Mouse (Mus musculus) kidney, embryonic 16.5 days (tissue): ENCODE measurements around the gene Actbl2. TPM values are rescaled to one million over a fixed set of nuclear protein-coding genes. Genes with fewer than 3 reads are reported as not detected.

Source experiments
- ATAC-seq: fragments of 200-750 bp; cut with Nextera tagmentation; 2 replicates; pipeline ENCODE4 v1.8.0; 2017; ENCODE audit warnings: moderate TSS enrichment; ENCODE audit not compliant: low FRiP score, low TSS enrichment
- H3K27ac ChIP-seq: fragments of 300-500 bp; sonication (generic); 2 replicates; pipeline ENCODE4 v1.5.1; 2014; ENCODE audit warnings: low read length
- H3K27me3 ChIP-seq: fragments of 300-500 bp; sonication (generic); 2 replicates; pipeline ENCODE4 v1.6.1; 2014; ENCODE audit warnings: low read length, control low read depth, mixed read lengths; ENCODE audit not compliant: insufficient read depth
- H3K36me3 ChIP-seq: fragments of 300-500 bp; sonication (generic); 2 replicates; pipeline ENCODE4 v1.6.1; 2014; ENCODE audit warnings: low read length, control low read depth, mixed read lengths; ENCODE audit not compliant: insufficient read depth
- H3K4me1 ChIP-seq: fragments of 300-500 bp; sonication (generic); 2 replicates; pipeline ENCODE4 v1.6.1; 2014; ENCODE audit warnings: low read length, control low read depth, mixed read lengths; ENCODE audit not compliant: insufficient read depth
- H3K4me2 ChIP-seq: fragments of 300-500 bp; sonication (generic); replicated peaks from 2 replicates; pipeline ENCODE4 v1.6.1; 2014; ENCODE audit warnings: low read depth, low read length
- H3K4me3 ChIP-seq: fragments of 300-500 bp; sonication (generic); 2 replicates; pipeline ENCODE4 v1.5.1; 2014; ENCODE audit warnings: mild to moderate bottlenecking, low read length
- H3K9ac ChIP-seq: fragments of 300-500 bp; sonication (generic); replicated peaks from 2 replicates; pipeline ENCODE4 v1.6.1; 2014; ENCODE audit warnings: low read length
- H3K9me3 ChIP-seq: fragments of 300-500 bp; sonication (generic); 2 replicates; pipeline ENCODE4 v1.6.1; 2016; ENCODE audit warnings: low read length, control low read depth
- WGBS: fragments of 180-500 bp; shearing (Covaris S2); extraction: QIAGEN DNeasy Blood & Tissue Kit; methylation state at CpG from one replicate; pipeline ENCODE4 v1.1.7; 2014; 5-methylcytosine and 5-hydroxymethylcytosine counted together
- polyA plus RNA-seq: library from polyadenylated mRNA; unstranded; fragments of >200 nt; fragmentation: Nextera tagmentation; extraction: Ambion mirVana; gene quantifications from 2 replicates; pipeline ENCODE4 v1.2.1, GENCODE M21; 2015

Actbl2 gene
- polyA plus RNA-seq, 1 experiment from 2014 or later = not detected

- no peak overlapping the region for H3K27ac ChIP-seq
- peaks cover 7% of the 10 kb centered on the region; the same call in 1 of the 2 replicates for H3K9me3 ChIP-seq
- WGBS = 35% methylated on average over 3 of the region's 3 CpGs
- peak; percentile 61 for ATAC-seq
- no peaks in the 10 kb centered on the region for H3K27me3 ChIP-seq
- H3K4me1 ChIP-seq = peaks cover 8% of the 10 kb centered on the region; the same call in 1 of the 2 replicates
- H3K9ac ChIP-seq = no peak overlapping the region
- H3K4me2 ChIP-seq = no peak overlapping the region
- H3K4me3 ChIP-seq = no peak overlapping the region
- H3K36me3 ChIP-seq = no peaks in the 10 kb centered on the region
Observed at GRCm38 (mm10) chr13:111237865-111238465, 16.8 kb upstream of the Actbl2 start.

- Histone ChIP-seq H3K36me3 (no peaks in the 10 kb centered on the region), H3K9me3 (no peaks in the 10 kb centered on the region), H3K27me3 (no peaks in the 10 kb centered on the region), H3K27ac (no peak overlapping the region), H3K4me1 (no peaks in the 10 kb centered on the region), H3K9ac (no peak overlapping the region), H3K4me2 (no peak overlapping the region), H3K4me3 (no peak overlapping the region)
- WGBS = 85% methylated on average over 5 of the region's 5 CpGs
- ATAC-seq = no peak
Observed at GRCm38 (mm10) chr13:111251106-111251505, 3.7 kb upstream of the Actbl2 start.

GRCm38 (mm10) chr13:111251795-111252194 lies 3.0 kb upstream of the Actbl2 start:
- no peak overlapping the region for H3K9ac ChIP-seq
- no peak for ATAC-seq
- H3K4me1 ChIP-seq = no peaks in the 10 kb centered on the region
- H3K4me3 ChIP-seq = no peak overlapping the region
- no peak overlapping the region for H3K4me2 ChIP-seq
- H3K9me3 ChIP-seq = no peaks in the 10 kb centered on the region
- H3K27me3 ChIP-seq = no peaks in the 10 kb centered on the region
- H3K36me3 ChIP-seq = no peaks in the 10 kb centered on the region
- H3K27ac ChIP-seq = no peak overlapping the region
- WGBS = 78% methylated on average over 5 of the region's 5 CpGs

- H3K27me3 ChIP-seq = no peaks in the 10 kb centered on the region
Observed at GRCm38 (mm10) chr13:111258016-111258415, 3.2 kb downstream of the Actbl2 start.

GRCm38 (mm10) chr13:111258424-111259092 lies 3.7 kb downstream of the Actbl2 start:
- no peak overlapping the region for H3K4me2 ChIP-seq
- no peak overlapping the region for H3K4me3 ChIP-seq
- no peaks in the 10 kb centered on the region for H3K27me3 ChIP-seq
- no peaks in the 10 kb centered on the region for H3K4me1 ChIP-seq
- no peaks in the 10 kb centered on the region for H3K9me3 ChIP-seq
- no peak for ATAC-seq
- 85% methylated on average over 11 of the region's 11 CpGs for WGBS
- no peaks in the 10 kb centered on the region for H3K36me3 ChIP-seq
- no peak overlapping the region for H3K27ac ChIP-seq
- H3K9ac ChIP-seq = no peak overlapping the region

More at GRCm38 (mm10) chr13:111258016-111258415, 3.2 kb downstream of the Actbl2 start:
- no peak overlapping the region for H3K9ac ChIP-seq
- ATAC-seq = no peak
- 76% methylated on average over 4 of the region's 4 CpGs for WGBS
- no peaks in the 10 kb centered on the region for H3K36me3 ChIP-seq
- no peaks in the 10 kb centered on the region for H3K9me3 ChIP-seq
- no peaks in the 10 kb centered on the region for H3K4me1 ChIP-seq
- H3K4me3 ChIP-seq = no peak overlapping the region
- no peak overlapping the region for H3K4me2 ChIP-seq
- H3K27ac ChIP-seq = no peak overlapping the region

- no peaks in the 10 kb centered on the region for H3K4me1 ChIP-seq
- ATAC-seq = no peak
- H3K36me3 ChIP-seq = no peaks in the 10 kb centered on the region
- no peak overlapping the region for H3K27ac ChIP-seq
- no peak overlapping the region for H3K9ac ChIP-seq
- no peak overlapping the region for H3K4me3 ChIP-seq
- H3K27me3 ChIP-seq = no peaks in the 10 kb centered on the region
- no peak overlapping the region for H3K4me2 ChIP-seq
- 68% methylated on average over 6 of the region's 6 CpGs for WGBS
- H3K9me3 ChIP-seq = no peaks in the 10 kb centered on the region
Observed at GRCm38 (mm10) chr13:111259093-111259491, 4.3 kb downstream of the Actbl2 start.

- Histone ChIP-seq H3K27me3 (no peaks in the 10 kb centered on the region), H3K36me3 (no peaks in the 10 kb centered on the region), H3K9me3 (no peaks in the 10 kb centered on the region), H3K4me3 (no peak overlapping the region), H3K9ac (no peak overlapping the region), H3K27ac (no peak overlapping the region), H3K4me1 (no peaks in the 10 kb centered on the region), H3K4me2 (no peak overlapping the region)
- no peak for ATAC-seq
- whole genome bisulfite sequencing = 81% methylated on average over 7 of the region's 7 CpGs
Observed at GRCm38 (mm10) chr13:111259711-111260110, 4.9 kb downstream of the Actbl2 start.

- H3K9ac ChIP-seq = no peak overlapping the region
- no peak overlapping the region for H3K4me2 ChIP-seq
- H3K27me3 ChIP-seq = no peaks in the 10 kb centered on the region
- H3K4me1 ChIP-seq = peaks cover 7% of the 10 kb centered on the region; the same call in 1 of the 2 replicates
- H3K4me3 ChIP-seq = no peak overlapping the region
- no peaks in the 10 kb centered on the region for H3K9me3 ChIP-seq
- WGBS = 86% methylated on average over 2 of the region's 2 CpGs
- H3K27ac ChIP-seq = no peak overlapping the region
- no peak for ATAC-seq
- H3K36me3 ChIP-seq = no peaks in the 10 kb centered on the region
Observed at GRCm38 (mm10) chr13:111263186-111263585, 8.4 kb downstream of the Actbl2 start.

- Histone ChIP-seq H3K4me1 (peaks cover 7% of the 10 kb centered on the region; the same call in 1 of the 2 replicates), H3K36me3 (no peaks in the 10 kb centered on the region), H3K9me3 (no peaks in the 10 kb centered on the region), H3K27ac (no peak overlapping the region), H3K9ac (no peak overlapping the region), H3K27me3 (no peaks in the 10 kb centered on the region), H3K4me3 (no peak overlapping the region), H3K4me2 (no peak overlapping the region)
- 87% methylated on average over 3 of the region's 3 CpGs for WGBS
- ATAC-seq = no peak
Observed at GRCm38 (mm10) chr13:111263758-111264157, 8.9 kb downstream of the Actbl2 start.
